Mouse (Mus musculus): ENCODE measurements at regions not wholly inside any gene's neighbourhood (a gene's known extent, or its start where the extent isn't known, plus 50 kb on each side); places are given as distances from the start of the nearest gene placed in this dataset.
"Not testable (repeated sequence)": the region's sequence is repeated elsewhere in the genome, so short reads cannot be mapped to it uniquely, and the experiment has no call there.

DNA sequence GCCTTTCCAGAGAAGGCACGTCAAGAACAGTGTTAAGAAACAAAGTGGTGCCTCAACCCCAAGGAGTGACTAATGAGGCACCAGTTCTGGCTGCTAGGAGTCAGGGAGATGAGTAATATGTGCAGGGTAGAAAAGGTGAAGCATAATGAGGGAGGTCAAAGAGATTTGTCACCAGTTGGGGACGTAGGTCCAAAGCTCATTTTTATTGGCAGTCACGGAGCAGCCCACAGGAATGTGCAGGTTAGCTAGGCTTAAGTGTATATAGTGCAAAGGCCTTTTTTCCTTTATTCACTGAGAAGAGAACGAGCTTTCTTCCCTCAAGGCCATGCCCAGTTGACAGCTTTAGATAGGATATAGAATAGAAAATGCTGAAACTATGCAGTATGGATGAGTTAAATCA lies 261.8 kb downstream of the Rad51ap2 start:
- ATAC-seq (ENCODE audit: low FRiP score, low read depth), result no peak
- H3K9me3 ChIP-seq, result no peaks in the 10 kb centered on the region
- H3K4me1 ChIP-seq, result no peaks in the 10 kb centered on the region
- H3K4me3 ChIP-seq, result no peak overlapping the region
- H3K27ac ChIP-seq (replicated peaks), result no peak overlapping the region
- no peak overlapping the region for H3K4me2 ChIP-seq (replicated peaks)
- no peak overlapping the region for H3K9ac ChIP-seq (replicated peaks)
- WGBS, result 81% methylated on average over 4 of the region's 4 CpGs
- H3K36me3 ChIP-seq, result no peaks in the 10 kb centered on the region
- no peaks in the 10 kb centered on the region for H3K27me3 ChIP-seq

DNA sequence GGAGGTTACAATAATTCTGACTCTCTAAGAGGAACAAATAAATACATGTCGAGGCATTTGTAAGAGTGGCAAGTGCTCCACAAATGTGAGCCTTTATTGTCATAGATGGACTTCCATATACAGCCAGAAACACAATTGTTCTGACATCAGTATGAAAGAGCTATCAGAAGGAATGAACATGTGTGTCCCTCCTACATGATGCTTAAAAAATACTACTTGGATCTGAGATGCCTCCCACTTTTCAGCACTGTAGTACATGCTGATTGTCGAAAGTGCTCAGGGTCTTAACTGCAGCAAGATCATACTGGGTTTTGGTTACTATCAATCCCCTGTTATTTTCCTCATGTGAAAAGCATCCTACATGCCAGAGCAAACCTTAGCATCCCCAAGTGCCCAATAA lies 295.6 kb downstream of the Rad51ap2 start:
- Histone ChIP-seq H3K4me2 (replicated peaks) (no peak overlapping the region), H3K27me3 (no peaks in the 10 kb centered on the region), H3K9ac (replicated peaks) (no peak overlapping the region), H3K27ac (replicated peaks) (no peak overlapping the region), H3K4me1 (no peaks in the 10 kb centered on the region), H3K36me3 (no peaks in the 10 kb centered on the region), H3K9me3 (no peaks in the 10 kb centered on the region), H3K4me3 (no peak overlapping the region)
- WGBS, result 90% methylated on average over 2 of the region's 2 CpGs
- ATAC-seq (ENCODE audit: low FRiP score, low read depth), result no peak

- no peak for ATAC-seq (ENCODE audit: low FRiP score, low read depth)
Measured at GRCm38 (mm10) chr12:11754184-11754907, 298.5 kb downstream of the Rad51ap2 start.

GRCm38 (mm10) chr12:11802326-11802725 lies 346.4 kb downstream of the Rad51ap2 start:
- WGBS, result 75% methylated on average over 2 of the region's 2 CpGs
- Histone ChIP-seq H3K4me2 (replicated peaks) (no peak overlapping the region), H3K27me3 (no peaks in the 10 kb centered on the region), H3K27ac (replicated peaks) (no peak overlapping the region), H3K9ac (replicated peaks) (no peak overlapping the region), H3K4me3 (no peak overlapping the region), H3K36me3 (no peaks in the 10 kb centered on the region), H3K4me1 (no peaks in the 10 kb centered on the region), H3K9me3 (no peaks in the 10 kb centered on the region)
- ATAC-seq (ENCODE audit: low FRiP score, low read depth), result no peak

More at GRCm38 (mm10) chr12:11754184-11754907, 298.5 kb downstream of the Rad51ap2 start:
- Histone ChIP-seq H3K9me3 (no peaks in the 10 kb centered on the region), H3K27me3 (no peaks in the 10 kb centered on the region), H3K9ac (replicated peaks) (no peak overlapping the region), H3K4me2 (replicated peaks) (no peak overlapping the region), H3K27ac (replicated peaks) (no peak overlapping the region), H3K4me3 (no peak overlapping the region), H3K36me3 (no peaks in the 10 kb centered on the region), H3K4me1 (no peaks in the 10 kb centered on the region)

DNA sequence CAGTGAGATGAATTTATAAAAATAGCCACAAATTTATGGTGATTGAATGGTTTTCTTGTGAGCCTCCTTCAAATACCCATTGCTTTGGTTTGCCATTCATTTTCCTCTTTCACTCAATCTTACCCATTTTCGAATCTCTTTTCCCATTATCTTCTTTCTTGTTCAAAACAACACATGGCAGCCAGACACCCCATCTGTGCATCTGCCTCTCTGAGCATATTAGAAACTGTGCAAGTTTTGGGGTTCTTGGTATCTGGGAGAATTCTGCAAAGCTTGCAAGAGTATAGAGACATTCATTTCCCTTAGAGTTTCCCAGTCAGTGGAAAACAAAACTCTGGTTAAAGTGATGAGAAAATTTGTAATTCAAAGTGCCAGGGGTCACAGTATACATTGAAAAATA lies 347.3 kb downstream of the Rad51ap2 start:
- Histone ChIP-seq H3K4me1 (no peaks in the 10 kb centered on the region), H3K4me2 (replicated peaks) (no peak overlapping the region), H3K36me3 (no peaks in the 10 kb centered on the region), H3K4me3 (no peak overlapping the region), H3K27me3 (no peaks in the 10 kb centered on the region), H3K9me3 (no peaks in the 10 kb centered on the region), H3K9ac (replicated peaks) (no peak overlapping the region), H3K27ac (replicated peaks) (no peak overlapping the region)
- 83% methylated on average over 1 of the region's 1 CpGs for WGBS
- no peak for ATAC-seq (ENCODE audit: low FRiP score, low read depth)

DNA sequence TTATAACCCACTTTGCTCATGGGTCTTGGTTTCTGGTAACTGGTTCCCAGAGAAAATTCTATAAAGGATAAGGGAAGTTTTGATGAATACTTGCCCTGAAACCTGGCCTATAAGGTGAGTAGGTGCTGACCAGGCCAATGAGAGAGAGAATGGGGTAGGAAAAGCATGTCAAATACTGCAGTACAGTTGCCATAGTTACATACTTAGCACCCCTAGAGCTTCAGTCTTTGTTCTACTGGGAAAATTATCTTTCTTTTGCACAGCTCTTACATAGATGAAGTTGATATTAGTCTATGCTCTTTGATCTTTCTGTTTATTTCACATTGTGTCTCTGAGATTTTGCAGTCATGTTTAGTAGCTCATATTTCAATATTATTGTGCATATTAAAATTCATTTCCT lies 373.8 kb downstream of the Rad51ap2 start:
- Histone ChIP-seq H3K9me3 (no peaks in the 10 kb centered on the region), H3K9ac (replicated peaks) (no peak overlapping the region), H3K4me2 (replicated peaks) (no peak overlapping the region), H3K27ac (replicated peaks) (no peak overlapping the region), H3K4me3 (no peak overlapping the region), H3K4me1 (no peaks in the 10 kb centered on the region), H3K36me3 (no peaks in the 10 kb centered on the region), H3K27me3 (no peaks in the 10 kb centered on the region)
- ATAC-seq (ENCODE audit: low FRiP score, low read depth), result no peak

GRCm38 (mm10) chr12:11831292-11831691 lies 375.4 kb downstream of the Rad51ap2 start:
- H3K36me3 ChIP-seq, result no peaks in the 10 kb centered on the region
- no peak for ATAC-seq (ENCODE audit: low FRiP score, low read depth)
- 64% methylated on average over 5 of the region's 5 CpGs for WGBS
- H3K4me2 ChIP-seq (replicated peaks), result no peak overlapping the region
- no peak overlapping the region for H3K9ac ChIP-seq (replicated peaks)
- no peak overlapping the region for H3K27ac ChIP-seq (replicated peaks)
- no peaks in the 10 kb centered on the region for H3K9me3 ChIP-seq
- H3K27me3 ChIP-seq, result no peaks in the 10 kb centered on the region
- no peak overlapping the region for H3K4me3 ChIP-seq
- H3K4me1 ChIP-seq, result no peaks in the 10 kb centered on the region

- H3K9me3 ChIP-seq, result no peaks in the 10 kb centered on the region
- H3K27me3 ChIP-seq, result no peaks in the 10 kb centered on the region
- H3K4me3 ChIP-seq, result no peak overlapping the region
- H3K36me3 ChIP-seq, result no peaks in the 10 kb centered on the region
- no peak overlapping the region for H3K4me2 ChIP-seq (replicated peaks)
- no peak overlapping the region for H3K27ac ChIP-seq (replicated peaks)
- no peak for ATAC-seq (ENCODE audit: low FRiP score, low read depth)
- H3K4me1 ChIP-seq, result no peaks in the 10 kb centered on the region
- WGBS, result 66% methylated on average over 3 of the region's 3 CpGs
- H3K9ac ChIP-seq (replicated peaks), result no peak overlapping the region
Measured at GRCm38 (mm10) chr12:11837819-11838472, 382.1 kb downstream of the Rad51ap2 start.

DNA sequence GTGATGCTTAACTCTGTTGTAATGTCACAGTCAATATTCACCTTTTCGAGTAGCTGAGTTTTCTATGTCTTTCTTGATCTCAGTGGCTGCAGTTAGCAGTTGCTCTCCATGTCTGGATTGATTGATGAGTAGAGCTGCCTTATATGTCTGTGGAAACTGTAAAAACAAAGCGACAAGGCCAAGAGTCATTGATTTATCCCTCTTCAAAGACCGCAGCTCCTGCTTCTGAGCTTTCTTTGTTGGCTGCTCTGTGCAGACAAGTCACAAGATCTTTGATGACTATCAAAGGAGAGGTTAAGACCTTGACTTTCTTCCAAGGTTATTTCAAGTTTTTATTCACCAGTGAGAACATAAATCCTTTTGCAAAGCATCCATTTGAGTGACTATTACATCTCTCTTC lies 395.2 kb downstream of the Rad51ap2 start:
- Histone ChIP-seq H3K27ac (replicated peaks) (no peak overlapping the region), H3K4me1 (no peaks in the 10 kb centered on the region), H3K27me3 (no peaks in the 10 kb centered on the region), H3K4me3 (no peak overlapping the region), H3K9ac (replicated peaks) (no peak overlapping the region), H3K36me3 (no peaks in the 10 kb centered on the region), H3K9me3 (no peaks in the 10 kb centered on the region), H3K4me2 (replicated peaks) (no peak overlapping the region)
- 79% methylated on average over 3 of the region's 3 CpGs for WGBS
- no peak for ATAC-seq (ENCODE audit: low FRiP score, low read depth)

GRCm38 (mm10) chr12:11881809-11882208 lies 380.1 kb upstream of the Fam49a start:
- H3K4me2 ChIP-seq (replicated peaks); H3K36me3 ChIP-seq; ATAC-seq (ENCODE audit: low FRiP score, low read depth); H3K27me3 ChIP-seq; H3K27ac ChIP-seq (replicated peaks); H3K9ac ChIP-seq (replicated peaks); H3K9me3 ChIP-seq; H3K4me1 ChIP-seq; H3K4me3 ChIP-seq: not testable (repeated sequence)
- 93% methylated on average over 11 of the region's 11 CpGs for WGBS

DNA sequence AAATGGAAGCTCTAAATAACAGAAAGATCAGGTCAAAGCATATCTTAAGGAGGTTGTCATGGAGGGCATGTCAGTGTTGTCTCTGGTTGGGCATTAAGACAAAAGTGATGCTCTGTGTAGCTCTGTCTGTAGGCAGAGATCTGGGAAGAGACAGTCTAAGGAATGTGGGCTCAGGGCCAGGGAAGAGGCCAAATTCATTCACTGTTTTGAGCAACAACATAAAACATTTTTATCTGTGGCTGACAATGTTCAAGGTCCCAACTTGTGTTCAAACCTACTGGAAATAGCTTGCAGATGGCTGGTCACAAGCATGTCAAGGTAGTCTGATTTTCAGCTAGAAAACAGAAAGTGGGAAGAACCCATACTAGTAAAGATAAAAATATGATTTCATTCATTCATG lies 374.6 kb upstream of the Fam49a start:
- no peaks in the 10 kb centered on the region for H3K4me1 ChIP-seq
- H3K4me3 ChIP-seq, result no peak overlapping the region
- H3K9ac ChIP-seq (replicated peaks), result no peak overlapping the region
- H3K4me2 ChIP-seq (replicated peaks), result no peak overlapping the region
- no peaks in the 10 kb centered on the region for H3K9me3 ChIP-seq
- ATAC-seq (ENCODE audit: low FRiP score, low read depth), result no peak
- H3K27ac ChIP-seq (replicated peaks), result no peak overlapping the region
- no peaks in the 10 kb centered on the region for H3K36me3 ChIP-seq
- H3K27me3 ChIP-seq, result no peaks in the 10 kb centered on the region

DNA sequence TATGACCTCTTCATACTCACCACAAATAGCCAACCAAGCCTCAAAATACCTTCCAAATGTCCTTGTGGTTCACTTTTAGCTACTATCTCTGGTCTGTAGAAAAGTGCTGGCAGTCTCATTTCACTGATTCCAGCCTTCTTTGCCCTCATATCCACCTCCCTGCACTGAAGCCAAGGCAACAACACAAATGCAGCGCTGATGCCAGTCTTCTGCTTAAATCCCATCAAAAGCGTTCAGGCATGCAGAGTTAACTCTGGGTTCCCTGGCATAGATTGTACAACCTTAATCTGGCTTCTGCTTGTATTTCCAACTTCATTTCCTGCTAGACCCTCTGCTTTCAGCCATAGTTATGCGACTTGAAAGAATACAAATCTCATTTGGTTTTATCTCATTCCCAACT lies 362.9 kb upstream of the Fam49a start:
- no peak for ATAC-seq (ENCODE audit: low FRiP score, low read depth)
- WGBS, result 78% methylated on average over 3 of the region's 3 CpGs
- no peak overlapping the region for H3K9ac ChIP-seq (replicated peaks)
- H3K4me3 ChIP-seq, result no peak overlapping the region
- no peaks in the 10 kb centered on the region for H3K36me3 ChIP-seq
- H3K4me2 ChIP-seq (replicated peaks), result no peak overlapping the region
- H3K9me3 ChIP-seq, result no peaks in the 10 kb centered on the region
- H3K27ac ChIP-seq (replicated peaks), result no peak overlapping the region
- no peaks in the 10 kb centered on the region for H3K4me1 ChIP-seq
- no peaks in the 10 kb centered on the region for H3K27me3 ChIP-seq

DNA sequence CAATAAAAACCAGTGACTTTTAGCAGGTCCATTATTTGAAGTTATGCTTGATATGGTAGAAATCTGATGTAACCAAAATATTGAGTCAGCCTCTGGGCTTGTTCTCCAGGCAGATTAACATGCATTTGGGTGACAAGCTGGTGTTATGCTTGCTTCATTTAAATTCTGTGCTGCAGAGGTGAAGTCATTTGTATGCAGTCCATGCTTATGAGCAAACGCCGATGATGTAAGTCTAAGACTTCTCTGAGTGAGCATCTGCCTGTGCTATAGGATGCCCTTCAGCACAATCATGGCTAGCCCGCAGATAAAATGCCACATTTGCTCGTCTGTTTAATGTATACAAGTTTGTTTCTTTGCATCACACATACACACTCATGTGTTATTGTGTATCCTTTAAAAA lies 355.4 kb upstream of the Fam49a start:
- ATAC-seq (ENCODE audit: low FRiP score, low read depth), result peak; percentile 80
- no peak overlapping the region for H3K9ac ChIP-seq (replicated peaks)
- H3K4me3 ChIP-seq, result no peak overlapping the region
- no peaks in the 10 kb centered on the region for H3K4me1 ChIP-seq
- no peaks in the 10 kb centered on the region for H3K36me3 ChIP-seq
- no peaks in the 10 kb centered on the region for H3K27me3 ChIP-seq
- WGBS, result 62% methylated on average over 4 of the region's 4 CpGs
- H3K4me2 ChIP-seq (replicated peaks), result no peak overlapping the region
- no peak overlapping the region for H3K27ac ChIP-seq (replicated peaks)
- H3K9me3 ChIP-seq, result no peaks in the 10 kb centered on the region
